Mouse (Mus musculus): ENCODE results near the gene Zcwpw1.
"Not testable (repeated sequence)": the region's sequence is repeated elsewhere in the genome, so short reads cannot be mapped to it uniquely, and the experiment has no call there.

The Zcwpw1 gene

GRCm38 (mm10) chr5:137836611-137837010 is 49.0 kb downstream of the Zcwpw1 start:
- no peak for DNase-seq

- not testable (repeated sequence) for DNase-seq
Observed at GRCm38 (mm10) chr5:137837110-137837509, 49.5 kb downstream of the Zcwpw1 start.

GRCm38 (mm10) chr5:137850313-137850712 is 62.7 kb downstream of the Zcwpw1 start:
- DNase-seq: not testable (repeated sequence)

GRCm38 (mm10) chr5:137854907-137855306 is 67.3 kb downstream of the Zcwpw1 start:
- not testable (repeated sequence) for DNase-seq

GRCm38 (mm10) chr5:137856870-137857269 is 69.3 kb downstream of the Zcwpw1 start:
- DNase-seq: peak in 1 of 2 experiments; percentile 26

- not testable (repeated sequence) for DNase-seq
Observed at GRCm38 (mm10) chr5:137857960-137858710, 70.5 kb downstream of the Zcwpw1 start, which contains the start of gene Pilrb1. Pilrb1 (minus strand) TSS chr5:137858106.

GRCm38 (mm10) chr5:137864008-137864407 is 76.4 kb downstream of the Zcwpw1 start:
- DNase-seq: not testable (repeated sequence)

GRCm38 (mm10) chr5:137868600-137868999 is 81.0 kb downstream of the Zcwpw1 start:
- DNase-seq: not testable (repeated sequence)

GRCm38 (mm10) chr5:137871644-137872380 is 84.2 kb downstream of the Zcwpw1 start, which contains the start of gene Pilrb2:
Pilrb2 (minus strand) TSS chr5:137871815.
- DNase-seq: not testable (repeated sequence)

Data from lung, postnatal 4 days (tissue).